Mouse (Mus musculus) MEL (cell line): ENCODE measurements around the gene Kdm7a. TPM values are rescaled to one million over a fixed set of nuclear protein-coding genes. Genes with fewer than 3 reads are reported as not detected.

ENCODE experiments used
- DNase-seq: peaks from one replicate; pipeline ENCODE4 v3.0.0; 2011; ENCODE audit warnings: low read depth, low spot score
- H3K27ac ChIP-seq: 2 replicates; pipeline ENCODE4 v1.5.1; 2012; ENCODE audit warnings: low read depth, mild to moderate bottlenecking, control low read depth, low read length, moderate library complexity; ENCODE audit not compliant: control insufficient read depth
- H3K27me3 ChIP-seq, 2 experiments: fragments of 150-350 bp in 1 of 2; sonication (generic) in 1 of 2; 2 replicates each; pipeline ENCODE4 v1.6.1; 2012; ENCODE audit warnings: low read length in 2 of 2, mild to moderate bottlenecking in 2 of 2, improper control_type of control experiment in 1 of 2, moderate library complexity in 1 of 2; ENCODE audit not compliant: insufficient read depth in 2 of 2, control insufficient read depth in 1 of 2
- H3K36me3 ChIP-seq, 2 experiments: 2 replicates each; pipeline ENCODE4 v1.6.1; 2012 to 2014; ENCODE audit warnings: low read length in 2 of 2, improper control_type of control experiment in 1 of 2, inconsistent platforms in 1 of 2, mild to moderate bottlenecking in 1 of 2; ENCODE audit not compliant: insufficient read depth in 2 of 2, control insufficient read depth in 1 of 2
- H3K4me1 ChIP-seq, 2 experiments: fragments of 150-350 bp in 1 of 2; sonication (generic) in 1 of 2; 2 replicates each; pipeline ENCODE4 v1.6.1; 2012; ENCODE audit warnings: low read length in 2 of 2, improper control_type of control experiment in 1 of 2, mild to moderate bottlenecking in 1 of 2; ENCODE audit not compliant: insufficient read depth in 2 of 2, control insufficient read depth in 1 of 2
- H3K4me3 ChIP-seq, 2 experiments: fragments of 150-350 bp in 1 of 2; sonication (generic) in 1 of 2; 2 replicates each; pipeline ENCODE4 v1.5.1; 2012; ENCODE audit warnings: low read depth in 2 of 2, low read length in 2 of 2, mild to moderate bottlenecking in 2 of 2, moderate library complexity in 2 of 2, control low read depth in 1 of 2, improper control_type of control experiment in 1 of 2; ENCODE audit not compliant: control insufficient read depth in 1 of 2, insufficient read depth in 1 of 2
- H3K79me2 ChIP-seq: 2 replicates; pipeline ENCODE4 v1.6.1; 2012; ENCODE audit warnings: mild to moderate bottlenecking, low read length, moderate library complexity; ENCODE audit not compliant: control insufficient read depth, poor library complexity, insufficient read depth
- H3K9ac ChIP-seq: 2 replicates; pipeline ENCODE4 v1.6.1; 2012; ENCODE audit warnings: low read depth, mild to moderate bottlenecking, control low read depth, low read length, moderate library complexity; ENCODE audit not compliant: control insufficient read depth, poor library complexity, severe bottlenecking
- H3K9me3 ChIP-seq: fragments of 150-350 bp; sonication (generic); replicated peaks from 2 replicates; pipeline ENCODE4 v1.6.1; 2012; ENCODE audit warnings: mild to moderate bottlenecking, low read length, improper control_type of control experiment, moderate library complexity; ENCODE audit not compliant: insufficient read depth
- EP300 ChIP-seq, 2 experiments: IDR thresholded peaks; 2 replicates each; pipeline ENCODE4 v1.6.1; 2011; ENCODE audit warnings: improper control_type of control experiment in 2 of 2, low read length in 2 of 2, low read depth in 1 of 2, mild to moderate bottlenecking in 1 of 2
- ETS1 ChIP-seq: IDR thresholded peaks from 2 replicates; pipeline ENCODE4 v1.6.1; 2012; ENCODE audit warnings: low read depth, mild to moderate bottlenecking, inconsistent platforms, low read length, improper control_type of control experiment, moderate library complexity
- HCFC1 ChIP-seq: IDR thresholded peaks from 2 replicates; pipeline ENCODE4 v1.6.1; 2012; ENCODE audit warnings: low read depth, mild to moderate bottlenecking, inconsistent platforms, low read length, improper control_type of control experiment, moderate library complexity
- MAFK ChIP-seq: IDR thresholded peaks from 2 replicates; pipeline ENCODE4 v1.6.1; 2011; ENCODE audit warnings: low read depth, mild to moderate bottlenecking, low read length, improper control_type of control experiment, borderline replicate concordance
- MAX ChIP-seq: IDR thresholded peaks from 2 replicates; pipeline ENCODE4 v1.6.1; 2011; ENCODE audit warnings: low read length, improper control_type of control experiment
- MYC ChIP-seq: IDR thresholded peaks from 2 replicates; pipeline ENCODE4 v1.6.1; 2011; ENCODE audit warnings: low read depth, mild to moderate bottlenecking, low read length, improper control_type of control experiment, moderate library complexity
- NELFE ChIP-seq: IDR thresholded peaks from 2 replicates; pipeline ENCODE4 v1.6.1; 2011; ENCODE audit warnings: low read depth, low read length, improper control_type of control experiment
- NRF1 ChIP-seq: IDR thresholded peaks from 2 replicates; pipeline ENCODE4 v1.6.1; 2014; ENCODE audit warnings: low read depth, mild to moderate bottlenecking, inconsistent platforms, low read length, improper control_type of control experiment, moderate library complexity; ENCODE audit not compliant: poor library complexity, insufficient read depth, severe bottlenecking
- POLR2AphosphoS2 ChIP-seq: IDR thresholded peaks from 2 replicates; pipeline ENCODE4 v1.6.1; 2011; ENCODE audit warnings: low read length, improper control_type of control experiment
- POLR2AphosphoS5 ChIP-seq: IDR thresholded peaks from 2 replicates; pipeline ENCODE4 v1.6.1; 2012; ENCODE audit warnings: low read depth, borderline replicate concordance, mild to moderate bottlenecking, inconsistent platforms, low read length, moderate library complexity, mixed read lengths
- RAD21 ChIP-seq: IDR thresholded peaks from 2 replicates; pipeline ENCODE4 v1.6.1; 2011; ENCODE audit warnings: mild to moderate bottlenecking, low read depth, low read length, improper control_type of control experiment
- RCOR1 ChIP-seq: IDR thresholded peaks from 2 replicates; pipeline ENCODE4 v1.6.1; 2012; ENCODE audit warnings: low read depth, mild to moderate bottlenecking, inconsistent platforms, low read length, improper control_type of control experiment
- SIN3A ChIP-seq: IDR thresholded peaks from 2 replicates; pipeline ENCODE4 v1.6.1; 2012; ENCODE audit warnings: low read length, improper control_type of control experiment, inconsistent platforms
- SMC3 ChIP-seq: IDR thresholded peaks from 2 replicates; pipeline ENCODE4 v1.6.1; 2011; ENCODE audit warnings: low read depth, low read length, improper control_type of control experiment
- TAL1 ChIP-seq: IDR thresholded peaks from 2 replicates; pipeline ENCODE4 v1.6.1; 2012; ENCODE audit warnings: mild to moderate bottlenecking, inconsistent platforms, low read length, moderate library complexity, mixed read lengths
- TCF12 ChIP-seq: IDR thresholded peaks from 2 replicates; pipeline ENCODE4 v1.6.1; 2014; ENCODE audit warnings: low read depth, mild to moderate bottlenecking, inconsistent platforms, low read length, improper control_type of control experiment, moderate library complexity
- UBTF ChIP-seq: IDR thresholded peaks from 2 replicates; pipeline ENCODE4 v1.6.1; 2012; ENCODE audit warnings: low read depth, mild to moderate bottlenecking, inconsistent platforms, low read length, improper control_type of control experiment, moderate library complexity, borderline replicate concordance; ENCODE audit not compliant: insufficient read depth
- USF1 ChIP-seq: IDR thresholded peaks from 2 replicates; pipeline ENCODE4 v1.6.1; 2014; ENCODE audit warnings: low read depth, mild to moderate bottlenecking, inconsistent platforms, low read length, improper control_type of control experiment, moderate library complexity
- ZMIZ1 ChIP-seq: IDR thresholded peaks from 2 replicates; pipeline ENCODE4 v1.6.1; 2012; ENCODE audit warnings: low read depth, mild to moderate bottlenecking, inconsistent platforms, low read length, improper control_type of control experiment, moderate library complexity
- polyA plus RNA-seq, 2 experiments: library from polyadenylated mRNA; stranded (reverse) in 1 of 2; unstranded in 1 of 2; fragments of >175 nt in 1 of 2; fragments of >200 nt in 1 of 2; gene quantifications; 2 replicates each; pipeline versions ENCODE4 v1.2.1 to v1.2.4; 2012; ENCODE audit warnings: low replicate concordance in 2 of 2, low read depth in 1 of 2; ENCODE audit not compliant: insufficient read length in 2 of 2, insufficient read depth in 1 of 2, missing spikeins in 1 of 2
- total RNA-seq: library from RNA; depleted of rRNA; stranded (reverse); fragments of 300-350 nt; gene quantifications from 2 replicates; pipeline ENCODE4 v1.2.3, GENCODE M21; 2012

The Kdm7a gene
- total and polyA plus RNA-seq, 3 experiments = 1.7 to 2.5 TPM; not detected in 1

GRCm38 (mm10) chr6:39132556-39132955, 74.0 kb downstream of the Kdm7a start:
- DNase-seq = no peak
- no peak overlapping the region for H3K4me3 ChIP-seq
- TF ChIP-seq SMC3 = no peak
- no peak for TF ChIP-seq USF1
- TF ChIP-seq TAL1 = no peak
- TF ChIP-seq ZMIZ1 = no peak
- no peak for TF ChIP-seq MYC
- TF ChIP-seq NELFE = no peak
- no peak for TF ChIP-seq NRF1
- TF ChIP-seq POLR2AphosphoS2 = no peak
- TF ChIP-seq SIN3A = no peak
- TF ChIP-seq EP300 (IDR thresholded peaks at IDR 0.05; ENCODE audit: low read depth in 1 of 2, low read length in 2 of 2) = no peak
- no peak for TF ChIP-seq ETS1
- no peak for TF ChIP-seq MAFK
- no peak for TF ChIP-seq RAD21
- no peak for TF ChIP-seq TCF12
- TF ChIP-seq POLR2AphosphoS5 = no peak
- TF ChIP-seq MAX = no peak
- no peak for TF ChIP-seq HCFC1
- TF ChIP-seq RCOR1 = no peak
- no peaks in the 10 kb centered on the region for H3K27me3 ChIP-seq
- H3K9ac ChIP-seq = no peak overlapping the region
- H3K27ac ChIP-seq = no peak overlapping the region
- H3K79me2 ChIP-seq = no peaks in the 10 kb centered on the region
- H3K36me3 ChIP-seq = no peaks in the 10 kb centered on the region
- no peaks in the 10 kb centered on the region for H3K9me3 ChIP-seq
- no peaks in the 10 kb centered on the region for H3K4me1 ChIP-seq

- Histone ChIP-seq H3K9ac (no peak overlapping the region), H3K4me3 (no peak overlapping the region), H3K36me3 (no peaks in the 10 kb centered on the region), H3K79me2 (no peaks in the 10 kb centered on the region), H3K9me3 (no peaks in the 10 kb centered on the region), H3K27me3 (no peaks in the 10 kb centered on the region), H3K4me1 (no peaks in the 10 kb centered on the region), H3K27ac (no peak overlapping the region)
- DNase-seq = peak; percentile 13
- no peak for TF ChIP-seq UBTF
- TF ChIP-seq POLR2AphosphoS5 = no peak
- TF ChIP-seq USF1 = no peak
- TF ChIP-seq POLR2AphosphoS2 = no peak
Measured at GRCm38 (mm10) chr6:39131480-39131879, 75.1 kb downstream of the Kdm7a start.
